Mouse (Mus musculus): Measurements from ENCODE around the gene AI467606. TPM values are rescaled to one million over a fixed set of nuclear protein-coding genes. Genes with fewer than 3 reads are reported as not detected.

Gene AI467606
- polyA plus RNA-seq, 1 experiment = 1.6 TPM

- H3K4me1 ChIP-seq (ENCODE audit: control insufficient read depth, insufficient read depth, low read length) = no peaks in the 10 kb centered on the region
- peak overlapping the region; percentile 47 for H3K27ac ChIP-seq (ENCODE audit: insufficient read depth, low read length)
- no peaks in the 10 kb centered on the region for H3K36me3 ChIP-seq (ENCODE audit: control insufficient read depth, insufficient read depth, low read length, poor library complexity, severe bottlenecking)
- H3K27me3 ChIP-seq (ENCODE audit: control insufficient read depth, insufficient read depth, low read length, poor library complexity, severe bottlenecking) = no peaks in the 10 kb centered on the region
- peak overlapping the region; percentile 50 for H3K4me3 ChIP-seq (ENCODE audit: low read depth, low read length)
- H3K9ac ChIP-seq (ENCODE audit: low read depth, poor library complexity, severe bottlenecking) = peak overlapping the region; percentile 42; the same call in 1 of the 2 replicates
- H3K9me3 ChIP-seq (replicated peaks; ENCODE audit: control insufficient read depth, insufficient read depth, low read length, poor library complexity, severe bottlenecking) = no peaks in the 10 kb centered on the region
- TF ChIP-seq EP300 (IDR thresholded peaks at IDR 0.05; ENCODE audit: insufficient read depth, low read depth, low read length) (0 out of 2 replicates have a peak, but pooled peaks have one; percentile 16), CTCF (IDR thresholded peaks at IDR 0.05; ENCODE audit: low read depth, low read length) (no peak)
Observed at GRCm38 (mm10) chr7:127088901-127089845, 2.0 kb upstream of the AI467606 start.

- H3K4me1 ChIP-seq (ENCODE audit: control insufficient read depth, insufficient read depth, low read length) = no peaks in the 10 kb centered on the region
- peak overlapping the region; percentile 10 for H3K27ac ChIP-seq (ENCODE audit: insufficient read depth, low read length)
- no peaks in the 10 kb centered on the region for H3K9me3 ChIP-seq (replicated peaks; ENCODE audit: control insufficient read depth, insufficient read depth, low read length, poor library complexity, severe bottlenecking)
- H3K9ac ChIP-seq (ENCODE audit: low read depth, poor library complexity, severe bottlenecking) = peak overlapping the region; percentile 39
- no peaks in the 10 kb centered on the region for H3K27me3 ChIP-seq (ENCODE audit: control insufficient read depth, insufficient read depth, low read length, poor library complexity, severe bottlenecking)
- TF ChIP-seq EP300 (IDR thresholded peaks at IDR 0.05; ENCODE audit: insufficient read depth, low read depth, low read length) (no peak), POLR2A (IDR thresholded peaks at IDR 0.05; ENCODE audit: insufficient read depth, low read length) (no peak), CTCF (IDR thresholded peaks at IDR 0.05; ENCODE audit: low read depth, low read length) (no peak)
- H3K4me3 ChIP-seq (ENCODE audit: low read depth, low read length) = peak overlapping the region; percentile 64
- H3K36me3 ChIP-seq (ENCODE audit: control insufficient read depth, insufficient read depth, low read length, poor library complexity, severe bottlenecking) = no peaks in the 10 kb centered on the region
Observed at GRCm38 (mm10) chr7:127090154-127091113, 725 bp upstream of the AI467606 start.

DNA sequence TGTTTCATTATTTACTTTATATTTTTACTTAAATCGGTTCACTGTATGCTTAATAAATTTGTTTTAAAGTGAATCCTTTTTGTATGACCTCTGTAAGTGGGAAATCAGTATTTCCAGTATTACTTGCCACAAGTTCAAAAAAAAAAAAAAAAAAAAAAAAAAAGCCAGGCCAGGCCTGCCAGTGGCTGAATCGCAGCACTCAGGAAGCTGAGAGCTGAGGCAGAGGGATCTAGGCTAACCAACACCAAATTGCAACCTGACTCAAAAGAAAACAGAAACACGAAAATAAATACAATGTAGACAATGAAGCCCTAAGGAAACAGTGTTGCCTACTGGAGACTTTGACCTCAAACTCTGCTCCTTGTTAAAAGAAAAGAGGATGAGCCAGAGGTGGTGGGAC lies 2.8 kb downstream of the AI467606 start:
- Histone ChIP-seq H3K27ac (ENCODE audit: insufficient read depth, low read length) (no peak overlapping the region), H3K4me1 (ENCODE audit: control insufficient read depth, insufficient read depth, low read length) (no peaks in the 10 kb centered on the region), H3K27me3 (ENCODE audit: control insufficient read depth, insufficient read depth, low read length, poor library complexity, severe bottlenecking) (no peaks in the 10 kb centered on the region), H3K36me3 (ENCODE audit: control insufficient read depth, insufficient read depth, low read length, poor library complexity, severe bottlenecking) (no peaks in the 10 kb centered on the region), H3K4me3 (ENCODE audit: low read depth, low read length) (no peak overlapping the region), H3K9ac (ENCODE audit: low read depth, poor library complexity, severe bottlenecking) (no peak overlapping the region), H3K9me3 (replicated peaks; ENCODE audit: control insufficient read depth, insufficient read depth, low read length, poor library complexity, severe bottlenecking) (no peaks in the 10 kb centered on the region)
- no peak for TF ChIP-seq EP300 (IDR thresholded peaks at IDR 0.05; ENCODE audit: insufficient read depth, low read depth, low read length)
- no peak for TF ChIP-seq CTCF (IDR thresholded peaks at IDR 0.05; ENCODE audit: low read depth, low read length)
- no peak for TF ChIP-seq POLR2A (IDR thresholded peaks at IDR 0.05; ENCODE audit: insufficient read depth, low read length)

DNA sequence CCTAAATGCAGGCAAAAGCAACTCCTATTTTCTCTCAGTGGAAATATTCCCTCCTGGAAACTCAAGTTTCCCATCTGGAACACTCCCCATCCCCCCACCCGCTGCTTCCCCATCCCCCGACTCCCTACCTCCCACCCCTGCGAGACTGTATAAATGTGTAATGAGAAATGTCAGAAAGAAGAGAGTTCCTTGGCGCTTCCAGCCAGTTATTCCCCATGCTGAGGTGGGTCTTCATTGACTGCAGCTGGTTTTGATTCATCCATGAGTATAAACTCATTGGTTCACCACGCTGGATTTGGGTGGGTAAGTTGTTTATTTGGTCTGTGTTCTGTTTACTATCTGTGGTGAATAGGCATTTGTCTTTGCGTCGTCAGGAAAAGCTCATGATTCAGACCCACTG lies 5.3 kb downstream of the AI467606 start:
- Histone ChIP-seq H3K9ac (ENCODE audit: low read depth, poor library complexity, severe bottlenecking) (no peak overlapping the region), H3K4me3 (ENCODE audit: low read depth, low read length) (no peak overlapping the region), H3K27ac (ENCODE audit: insufficient read depth, low read length) (no peak overlapping the region), H3K9me3 (replicated peaks; ENCODE audit: control insufficient read depth, insufficient read depth, low read length, poor library complexity, severe bottlenecking) (no peaks in the 10 kb centered on the region), H3K4me1 (ENCODE audit: control insufficient read depth, insufficient read depth, low read length) (no peaks in the 10 kb centered on the region), H3K27me3 (ENCODE audit: control insufficient read depth, insufficient read depth, low read length, poor library complexity, severe bottlenecking) (no peaks in the 10 kb centered on the region), H3K36me3 (ENCODE audit: control insufficient read depth, insufficient read depth, low read length, poor library complexity, severe bottlenecking) (no peaks in the 10 kb centered on the region)
- no peak for TF ChIP-seq EP300 (IDR thresholded peaks at IDR 0.05; ENCODE audit: insufficient read depth, low read depth, low read length)
- no peak for TF ChIP-seq CTCF (IDR thresholded peaks at IDR 0.05; ENCODE audit: low read depth, low read length)
- no peak for TF ChIP-seq POLR2A (IDR thresholded peaks at IDR 0.05; ENCODE audit: insufficient read depth, low read length)

DNA sequence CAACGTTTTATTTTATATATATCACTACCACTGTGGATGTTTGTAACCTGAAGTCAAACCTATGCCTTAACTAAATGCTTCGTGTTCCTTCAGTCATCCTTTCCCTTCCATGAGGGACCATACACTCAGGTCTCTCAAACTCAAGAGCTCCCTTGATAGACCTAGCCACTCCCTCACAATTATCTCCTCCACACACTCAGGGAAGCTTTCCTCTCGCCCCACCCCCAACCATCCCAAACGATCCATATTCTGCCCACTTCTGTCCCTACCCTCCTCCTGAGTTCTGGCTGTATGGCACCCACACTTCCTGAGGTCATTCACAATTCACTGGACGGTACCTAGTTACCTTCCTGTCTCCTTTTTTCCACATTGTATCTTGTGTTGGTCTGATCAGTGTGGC lies 7.4 kb downstream of the AI467606 start:
- no peaks in the 10 kb centered on the region for H3K9me3 ChIP-seq (replicated peaks; ENCODE audit: control insufficient read depth, insufficient read depth, low read length, poor library complexity, severe bottlenecking)
- no peaks in the 10 kb centered on the region for H3K4me1 ChIP-seq (ENCODE audit: control insufficient read depth, insufficient read depth, low read length)
- H3K27ac ChIP-seq (ENCODE audit: insufficient read depth, low read length) = no peak overlapping the region
- no peaks in the 10 kb centered on the region for H3K27me3 ChIP-seq (ENCODE audit: control insufficient read depth, insufficient read depth, low read length, poor library complexity, severe bottlenecking)
- no peaks in the 10 kb centered on the region for H3K36me3 ChIP-seq (ENCODE audit: control insufficient read depth, insufficient read depth, low read length, poor library complexity, severe bottlenecking)
- H3K4me3 ChIP-seq (ENCODE audit: low read depth, low read length) = no peak overlapping the region
- TF ChIP-seq POLR2A (IDR thresholded peaks at IDR 0.05; ENCODE audit: insufficient read depth, low read length) (no peak), EP300 (IDR thresholded peaks at IDR 0.05; ENCODE audit: insufficient read depth, low read depth, low read length) (no peak), CTCF (IDR thresholded peaks at IDR 0.05; ENCODE audit: low read depth, low read length) (no peak)
- H3K9ac ChIP-seq (ENCODE audit: low read depth, poor library complexity, severe bottlenecking) = no peak overlapping the region

Measured in ES-Bruce4 (cell line).